Mouse (Mus musculus) cortical plate, adult 2 months (tissue): ENCODE results near the gene Fmnl2. TPM values are rescaled to one million over a fixed set of nuclear protein-coding genes. Genes with fewer than 3 reads are reported as not detected.

Source experiments
- H3K27ac ChIP-seq: fragments of 200-500 bp; 2 replicates; pipeline ENCODE4 v1.5.1; 2012; ENCODE audit warnings: low read length, control low read depth, inconsistent platforms; ENCODE audit not compliant: insufficient read depth
- H3K4me1 ChIP-seq: fragments of 200-500 bp; 2 replicates; pipeline ENCODE4 v1.6.1; 2011; ENCODE audit warnings: low read length; ENCODE audit not compliant: control insufficient read depth, insufficient read depth
- H3K4me3 ChIP-seq: fragments of 200-500 bp; 2 replicates; pipeline ENCODE4 v1.5.1; 2011; ENCODE audit warnings: mild to moderate bottlenecking, low read length, control low read depth; ENCODE audit not compliant: insufficient read depth
- CTCF ChIP-seq: fragments of 200-500 bp; IDR thresholded peaks from 2 replicates; pipeline ENCODE4 v1.5.1; 2011; ENCODE audit warnings: mild to moderate bottlenecking, control low read depth, low read length; ENCODE audit not compliant: insufficient read depth; ENCODE audit errors: extremely low read depth
- POLR2A ChIP-seq: fragments of 200-500 bp; IDR thresholded peaks from 2 replicates; pipeline ENCODE4 v1.6.1; 2011; ENCODE audit warnings: mild to moderate bottlenecking, low read length, control low read depth; ENCODE audit not compliant: insufficient read depth; ENCODE audit errors: extremely low read depth
- polyA plus RNA-seq: library from polyadenylated mRNA; depleted of rRNA; stranded (reverse); fragments of >200 nt; gene quantifications from 2 replicates; pipeline ENCODE4 v1.2.3, GENCODE M21; 2012

Gene Fmnl2
- polyA plus RNA-seq, 1 experiment, result 24.9 TPM

DNA sequence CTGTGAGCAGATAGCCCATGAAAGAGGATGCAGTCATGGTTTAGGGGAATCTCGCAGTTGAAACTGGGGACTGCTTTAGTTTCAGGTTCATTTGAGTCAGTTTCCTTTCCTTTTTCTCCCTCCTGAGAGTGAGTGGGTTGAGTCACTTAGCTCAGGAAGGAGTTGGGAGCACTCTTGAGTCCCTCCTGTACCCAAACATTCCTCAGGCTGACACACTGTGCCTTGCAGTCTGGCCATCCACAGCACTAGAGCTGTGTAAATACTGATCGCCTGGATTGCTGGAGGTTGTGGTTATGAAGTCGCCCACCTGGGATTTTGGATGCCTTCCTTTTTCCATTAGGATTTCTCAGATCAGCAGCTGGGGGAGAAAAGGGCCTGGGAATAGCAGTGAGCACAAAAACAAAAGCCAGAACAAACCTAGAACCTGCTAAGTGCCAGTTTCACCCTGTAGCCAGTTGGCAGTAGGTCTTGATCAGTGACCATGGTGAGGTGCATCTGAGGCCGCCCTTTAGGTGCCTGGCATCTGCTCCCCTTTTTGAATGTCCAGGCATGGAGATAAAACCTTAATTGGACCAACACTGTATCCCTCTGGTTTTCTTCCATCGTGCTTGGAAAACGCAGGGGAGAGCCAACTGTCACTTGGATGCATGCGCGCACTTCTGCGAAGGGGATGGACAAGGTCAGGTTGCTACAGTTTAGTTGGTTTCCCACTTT, 4.5 kb downstream of the Fmnl2 start:
- Histone ChIP-seq H3K27ac (no peak overlapping the region), H3K4me1 (peaks cover 5% of the 10 kb centered on the region), H3K4me3 (no peak overlapping the region)
- TF ChIP-seq CTCF (no peak), POLR2A (no peak)

DNA sequence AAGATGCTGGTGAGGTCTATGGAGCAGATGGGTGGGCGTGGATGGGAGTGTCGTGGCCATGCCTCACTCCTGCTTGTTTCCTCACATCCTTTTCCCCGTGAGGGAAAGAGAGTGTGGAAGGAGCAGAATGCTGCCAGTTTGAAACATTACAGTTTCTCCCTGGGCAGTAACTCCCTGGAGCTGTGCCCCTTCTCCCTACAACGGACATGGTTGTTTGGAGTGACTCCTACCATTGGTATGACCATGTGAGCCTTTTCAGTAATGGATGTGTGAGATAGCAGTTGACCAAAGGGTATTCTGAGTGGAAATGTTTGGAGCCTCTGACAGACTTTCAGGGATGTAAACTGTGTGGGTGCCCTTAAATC, 5.1 kb downstream of the Fmnl2 start:
- peaks cover 5% of the 10 kb centered on the region for H3K4me1 ChIP-seq
- TF ChIP-seq CTCF, result no peak
- no peak for TF ChIP-seq POLR2A
- H3K4me3 ChIP-seq, result no peak overlapping the region
- no peak overlapping the region for H3K27ac ChIP-seq

DNA sequence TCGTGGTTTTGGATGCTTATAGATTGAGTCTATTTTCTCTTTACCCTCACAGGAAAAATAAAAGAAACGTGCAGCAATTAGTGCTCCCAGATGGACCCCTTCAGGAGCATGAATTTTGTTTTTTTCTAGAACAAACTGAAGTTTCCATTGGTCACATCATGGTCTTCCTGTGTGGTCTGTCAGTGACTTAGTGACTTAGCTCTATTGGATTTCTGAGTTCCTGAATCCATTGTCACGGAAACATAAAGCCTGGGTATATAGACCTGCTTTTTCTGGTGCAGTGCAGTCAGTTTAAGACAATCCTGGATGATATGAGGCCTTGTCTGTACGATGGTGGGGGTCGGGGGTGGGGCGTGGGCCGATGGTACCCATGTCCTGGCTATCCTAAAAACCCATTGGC, 7.0 kb downstream of the Fmnl2 start:
- no peak for TF ChIP-seq POLR2A
- TF ChIP-seq CTCF, result no peak
- H3K27ac ChIP-seq, result no peak overlapping the region
- H3K4me1 ChIP-seq, result peaks cover 5% of the 10 kb centered on the region
- H3K4me3 ChIP-seq, result no peak overlapping the region

DNA sequence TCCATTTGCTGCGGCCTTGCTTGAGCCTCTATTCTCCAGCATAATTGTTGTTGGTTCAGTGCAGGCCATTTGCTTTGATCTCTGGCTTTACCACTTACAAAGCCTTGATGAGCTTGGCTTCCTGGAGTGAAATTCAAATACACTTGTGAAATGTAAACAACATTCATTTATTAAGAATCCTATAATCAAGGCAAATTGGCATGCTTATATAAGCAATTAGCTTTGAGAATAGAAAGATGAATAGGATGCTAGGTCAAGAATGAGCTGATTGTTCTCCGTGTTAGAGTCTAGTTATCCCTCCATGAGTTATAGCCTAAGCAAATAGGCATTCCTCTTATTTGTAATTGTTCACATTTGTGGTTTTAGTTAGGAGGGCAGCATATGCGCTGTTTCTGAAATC, 8.5 kb downstream of the Fmnl2 start:
- Histone ChIP-seq H3K4me1 (peaks cover 5% of the 10 kb centered on the region), H3K4me3 (no peak overlapping the region), H3K27ac (no peak overlapping the region)
- TF ChIP-seq POLR2A, result no peak
- no peak for TF ChIP-seq CTCF

DNA sequence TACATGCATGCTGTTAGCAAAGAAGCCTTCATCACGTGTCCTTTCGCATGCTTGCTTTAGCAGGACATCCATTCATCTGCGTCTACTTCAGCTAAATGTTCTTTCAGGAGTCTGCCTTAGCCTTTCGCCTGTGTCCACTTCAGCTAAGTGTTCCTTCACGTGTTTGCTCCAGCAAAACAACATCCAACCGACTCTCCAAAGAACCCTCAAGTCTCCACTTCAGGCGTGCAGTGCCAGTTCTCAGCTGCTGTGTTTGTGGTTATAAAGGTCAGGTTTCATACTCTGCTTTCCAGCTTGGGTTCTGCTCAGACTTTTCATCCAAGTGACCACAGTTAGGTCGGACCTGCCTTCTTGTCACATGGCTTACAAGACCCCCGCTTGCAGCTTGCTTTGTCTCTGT, 10.1 kb downstream of the Fmnl2 start:
- H3K4me1 ChIP-seq, result peaks cover 2% of the 10 kb centered on the region
- TF ChIP-seq POLR2A (no peak), CTCF (no peak)
- H3K4me3 ChIP-seq, result no peak overlapping the region
- no peak overlapping the region for H3K27ac ChIP-seq

DNA sequence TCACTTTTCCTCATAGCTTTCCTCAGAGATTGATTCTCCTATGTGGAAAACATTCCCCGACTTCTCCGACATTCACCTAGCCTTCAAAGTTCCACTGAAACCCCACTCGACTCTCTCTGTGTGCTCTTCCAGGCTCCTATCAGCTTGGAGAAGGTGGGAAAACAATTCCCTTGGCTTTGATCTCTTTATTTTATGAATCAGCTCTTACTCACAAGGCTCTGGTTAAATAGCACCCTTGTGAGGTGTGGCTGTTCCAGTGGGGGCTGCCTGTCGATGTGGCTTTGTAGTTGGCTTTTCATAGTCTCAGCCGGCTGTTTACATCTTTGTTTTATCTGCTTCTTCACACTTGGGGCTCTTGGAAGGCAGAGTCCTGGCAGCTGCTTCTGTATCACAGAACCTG, 10.5 kb downstream of the Fmnl2 start:
- TF ChIP-seq CTCF, result no peak
- TF ChIP-seq POLR2A, result no peak

DNA sequence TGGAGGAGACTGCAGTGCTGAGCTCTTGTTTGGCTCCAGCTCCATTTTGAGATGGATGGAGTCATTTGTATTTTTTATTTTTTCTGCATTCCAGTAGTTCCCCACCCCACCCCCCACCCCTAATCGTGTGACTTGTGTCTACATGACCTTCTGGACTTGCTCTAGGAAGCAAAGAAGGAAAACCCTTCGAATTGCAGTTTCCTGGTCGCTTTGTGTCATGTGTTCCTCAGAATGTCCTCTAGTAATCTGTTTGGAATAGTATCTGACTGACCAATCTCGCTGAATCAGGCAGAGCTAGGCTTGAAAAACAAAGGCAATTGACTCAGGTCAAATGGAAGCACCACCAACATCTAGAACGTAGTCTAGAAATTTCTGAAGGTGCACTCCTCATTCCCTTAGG, 15.0 kb downstream of the Fmnl2 start:
- H3K4me3 ChIP-seq, result no peak overlapping the region
- peaks cover 4% of the 10 kb centered on the region for H3K4me1 ChIP-seq
- no peak overlapping the region for H3K27ac ChIP-seq
- TF ChIP-seq POLR2A (no peak), CTCF (no peak)

More for the DNA sequence above, 10.5 kb downstream of the Fmnl2 start:
- Histone ChIP-seq H3K4me1 (peaks cover 2% of the 10 kb centered on the region), H3K4me3 (no peak overlapping the region), H3K27ac (no peak overlapping the region)

DNA sequence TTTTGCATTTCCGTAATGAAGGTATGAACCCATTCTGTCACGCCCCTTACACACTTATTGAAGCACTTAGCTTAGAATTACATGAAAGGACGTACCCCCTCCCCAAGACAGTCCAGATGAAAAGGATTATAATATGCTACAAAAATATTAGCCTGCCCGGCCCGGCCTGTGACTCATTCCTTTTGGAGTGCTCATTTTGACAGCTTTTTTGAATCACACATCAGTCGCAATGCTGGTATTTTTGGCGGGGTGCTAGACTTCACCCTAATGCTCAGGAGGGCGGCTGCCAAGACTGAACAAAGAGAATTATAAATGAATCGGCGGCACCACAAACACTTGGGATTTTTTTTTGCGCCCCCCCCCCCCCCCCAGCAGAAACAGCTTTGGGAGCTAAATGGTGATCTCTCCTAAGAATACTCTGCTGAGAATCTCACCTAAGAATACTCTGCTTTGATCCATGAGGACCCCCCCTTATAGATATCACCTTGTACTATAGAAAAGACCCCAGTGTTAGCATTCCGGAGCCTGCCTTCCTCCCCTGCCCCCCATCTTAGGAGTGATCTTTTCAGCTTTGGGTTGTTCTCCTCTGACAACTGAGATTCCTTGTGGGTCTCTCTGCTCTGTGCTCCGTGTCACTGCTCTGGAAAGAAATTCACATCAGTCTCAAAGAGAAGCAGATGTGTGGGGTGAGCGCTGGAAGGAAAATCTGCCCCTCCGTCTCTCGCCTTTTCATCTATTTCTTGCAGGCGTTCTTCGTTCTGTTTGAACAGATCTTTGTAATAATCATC, 15.8 kb downstream of the Fmnl2 start:
- no peak overlapping the region for H3K27ac ChIP-seq
- peaks cover 4% of the 10 kb centered on the region for H3K4me1 ChIP-seq
- TF ChIP-seq POLR2A (no peak), CTCF (no peak)
- no peak overlapping the region for H3K4me3 ChIP-seq

DNA sequence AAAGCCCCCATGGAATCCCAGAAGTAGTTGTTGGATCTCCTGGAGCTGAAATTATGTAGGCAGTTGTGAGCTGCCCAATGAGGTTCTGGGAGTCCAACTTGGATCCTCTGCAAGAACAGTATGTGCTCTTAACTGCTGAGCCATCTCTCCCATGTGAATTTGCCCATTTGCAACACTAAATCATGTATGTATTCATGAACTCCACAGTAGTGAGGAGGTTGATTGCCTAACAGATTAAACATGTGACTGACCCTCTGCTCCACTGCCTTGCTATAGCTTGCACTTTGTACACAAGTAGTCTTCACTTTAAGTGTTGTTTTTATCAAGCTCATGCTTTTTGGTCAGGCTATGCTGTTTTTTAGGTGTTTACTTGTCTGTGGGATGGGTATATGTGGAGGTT, 17.1 kb downstream of the Fmnl2 start:
- no peak for TF ChIP-seq POLR2A
- peaks cover 3% of the 10 kb centered on the region for H3K4me1 ChIP-seq
- no peak overlapping the region for H3K4me3 ChIP-seq
- H3K27ac ChIP-seq, result no peak overlapping the region

DNA sequence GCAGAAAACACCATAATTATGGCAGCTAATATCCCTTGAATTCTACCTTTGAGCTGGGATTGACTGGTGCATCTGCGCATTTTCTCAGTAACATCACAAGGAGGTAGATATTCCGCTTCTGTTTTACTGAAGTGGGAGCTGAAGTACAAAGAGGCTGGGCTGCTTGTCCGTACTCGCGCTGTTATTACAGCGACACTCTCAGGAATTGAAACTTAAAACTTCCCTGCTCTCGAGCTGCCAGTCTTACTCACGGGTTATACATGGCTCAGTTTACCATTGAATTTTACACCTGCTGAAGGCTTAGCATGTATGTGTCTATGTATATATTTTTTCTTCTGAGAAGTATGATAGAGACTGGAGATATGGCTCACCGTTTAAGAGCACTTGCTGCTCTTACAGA, 18.1 kb downstream of the Fmnl2 start:
- no peak for TF ChIP-seq POLR2A
- no peak for TF ChIP-seq CTCF
- Histone ChIP-seq H3K4me1 (peaks cover 2% of the 10 kb centered on the region; the same call in 1 of the 2 replicates), H3K27ac (no peak overlapping the region), H3K4me3 (no peak overlapping the region)
